Mouse (Mus musculus) erythroblast, embryonic 14.5 days (primary cell): ENCODE data around the gene Tspan18. TPM values are rescaled to one million over a fixed set of nuclear protein-coding genes. Genes with fewer than 3 reads are reported as not detected.

Experiments
- H3K27me3 ChIP-seq: 2 replicates; pipeline ENCODE4 v1.6.1; 2012; ENCODE audit warnings: inconsistent platforms; ENCODE audit not compliant: control insufficient read depth
- H3K36me3 ChIP-seq: 2 replicates; pipeline ENCODE4 v1.6.1; 2012; ENCODE audit warnings: mild to moderate bottlenecking, inconsistent platforms; ENCODE audit not compliant: control insufficient read depth
- H3K4me1 ChIP-seq: 2 replicates; pipeline ENCODE4 v1.6.1; 2012; ENCODE audit warnings: inconsistent platforms; ENCODE audit not compliant: control insufficient read depth
- H3K4me3 ChIP-seq: replicated peaks from 2 replicates; pipeline ENCODE3; 2012; ENCODE audit warnings: moderate library complexity, mild to moderate bottlenecking, inconsistent platforms
- H3K9me3 ChIP-seq: 2 replicates; pipeline ENCODE4 v1.6.1; 2012; ENCODE audit warnings: low read length, inconsistent platforms, mixed read lengths; ENCODE audit not compliant: control insufficient read depth
- GATA1 ChIP-seq: IDR thresholded peaks from 2 replicates; pipeline ENCODE4 v1.6.1; 2012; ENCODE audit warnings: low read length, inconsistent platforms, mixed read lengths
- TAL1 ChIP-seq: IDR thresholded peaks from 3 replicates; pipeline ENCODE4 v1.6.1; 2012; ENCODE audit warnings: low read length, inconsistent platforms, mixed read lengths
- polyA plus RNA-seq: library from polyadenylated mRNA; stranded (reverse); fragments of >175 nt; gene quantifications from 2 replicates; pipeline ENCODE4 v1.2.3, GENCODE M21; 2012

Tspan18 gene
- polyA plus RNA-seq, 1 experiment = 0.50 TPM

- Histone ChIP-seq H3K9me3 (no peaks in the 10 kb centered on the region; the same call in 1 of the 2 replicates), H3K4me1 (no peaks in the 10 kb centered on the region), H3K27me3 (no peaks in the 10 kb centered on the region), H3K4me3 (no peak overlapping the region), H3K36me3 (no peaks in the 10 kb centered on the region)
- no peak for TF ChIP-seq TAL1
- TF ChIP-seq GATA1 = no peak
These were observed 113.9 kb downstream of the Tspan18 start for GRCm38 (mm10) chr2:93220447-93220846.

GRCm38 (mm10) chr2:93219576-93219975 is 114.7 kb downstream of the Tspan18 start:
- no peaks in the 10 kb centered on the region for H3K36me3 ChIP-seq
- no peaks in the 10 kb centered on the region; the same call in 1 of the 2 replicates for H3K9me3 ChIP-seq
- H3K27me3 ChIP-seq = no peaks in the 10 kb centered on the region
- TF ChIP-seq TAL1 (no peak), GATA1 (no peak)
- no peak overlapping the region for H3K4me3 ChIP-seq
- H3K4me1 ChIP-seq = no peaks in the 10 kb centered on the region

GRCm38 (mm10) chr2:93218353-93218990 is 115.8 kb downstream of the Tspan18 start:
- Histone ChIP-seq H3K4me1 (no peaks in the 10 kb centered on the region), H3K27me3 (no peaks in the 10 kb centered on the region), H3K4me3 (no peak overlapping the region), H3K36me3 (no peaks in the 10 kb centered on the region), H3K9me3 (no peaks in the 10 kb centered on the region; the same call in 1 of the 2 replicates)
- TF ChIP-seq GATA1 = no peak
- no peak for TF ChIP-seq TAL1

- Histone ChIP-seq H3K4me3 (no peak overlapping the region), H3K36me3 (no peaks in the 10 kb centered on the region), H3K9me3 (no peaks in the 10 kb centered on the region; the same call in 1 of the 2 replicates), H3K27me3 (no peaks in the 10 kb centered on the region), H3K4me1 (no peaks in the 10 kb centered on the region)
- TF ChIP-seq GATA1 (no peak), TAL1 (no peak)
These were observed 117.3 kb downstream of the Tspan18 start for GRCm38 (mm10) chr2:93217015-93217414.

- H3K4me1 ChIP-seq = no peaks in the 10 kb centered on the region
These were observed 118.5 kb downstream of the Tspan18 start for GRCm38 (mm10) chr2:93215790-93216189.

GRCm38 (mm10) chr2:93214192-93214591 is 120.1 kb downstream of the Tspan18 start:
- H3K9me3 ChIP-seq = no peaks in the 10 kb centered on the region
- no peaks in the 10 kb centered on the region for H3K36me3 ChIP-seq
- TF ChIP-seq TAL1 (no peak), GATA1 (no peak)
- H3K4me1 ChIP-seq = no peaks in the 10 kb centered on the region
- H3K4me3 ChIP-seq = no peak overlapping the region
- no peaks in the 10 kb centered on the region for H3K27me3 ChIP-seq

More at GRCm38 (mm10) chr2:93215790-93216189, 118.5 kb downstream of the Tspan18 start:
- no peak for TF ChIP-seq TAL1
- TF ChIP-seq GATA1 = no peak
- no peaks in the 10 kb centered on the region for H3K9me3 ChIP-seq
- no peaks in the 10 kb centered on the region for H3K36me3 ChIP-seq
- no peaks in the 10 kb centered on the region for H3K27me3 ChIP-seq
- no peak overlapping the region for H3K4me3 ChIP-seq

GRCm38 (mm10) chr2:93212865-93213264 is 121.4 kb downstream of the Tspan18 start:
- Histone ChIP-seq H3K36me3 (no peaks in the 10 kb centered on the region), H3K27me3 (no peaks in the 10 kb centered on the region), H3K9me3 (no peaks in the 10 kb centered on the region), H3K4me1 (no peaks in the 10 kb centered on the region), H3K4me3 (no peak overlapping the region)
- TF ChIP-seq GATA1 (no peak), TAL1 (no peak)

- Histone ChIP-seq H3K4me1 (no peaks in the 10 kb centered on the region), H3K36me3 (no peaks in the 10 kb centered on the region), H3K4me3 (no peak overlapping the region), H3K9me3 (no peaks in the 10 kb centered on the region), H3K27me3 (no peaks in the 10 kb centered on the region)
- TF ChIP-seq GATA1 (no peak), TAL1 (no peak)
These were observed 121.9 kb downstream of the Tspan18 start for GRCm38 (mm10) chr2:93212386-93212785.

GRCm38 (mm10) chr2:93206126-93206525 is 128.2 kb downstream of the Tspan18 start:
- Histone ChIP-seq H3K27me3 (no peaks in the 10 kb centered on the region), H3K36me3 (no peaks in the 10 kb centered on the region), H3K4me1 (no peaks in the 10 kb centered on the region), H3K4me3 (no peak overlapping the region), H3K9me3 (no peaks in the 10 kb centered on the region)
- TF ChIP-seq GATA1 (no peak), TAL1 (no peak)

GRCm38 (mm10) chr2:93204571-93204970 is 129.7 kb downstream of the Tspan18 start:
- no peaks in the 10 kb centered on the region for H3K36me3 ChIP-seq
- H3K4me3 ChIP-seq = no peak overlapping the region
- no peaks in the 10 kb centered on the region for H3K27me3 ChIP-seq
- peaks cover under 1% of the 10 kb centered on the region for H3K4me1 ChIP-seq
- no peak for TF ChIP-seq TAL1
- no peak for TF ChIP-seq GATA1
- no peaks in the 10 kb centered on the region for H3K9me3 ChIP-seq
